Mouse (Mus musculus): Measurements from ENCODE around the gene Gm8765. TPM values are rescaled to one million over a fixed set of nuclear protein-coding genes. Genes with fewer than 3 reads are reported as not detected.

The Gm8765 gene
- not detected in 2 replicates for polyA plus RNA-seq (2012; rRNA removed; ENCODE audit: low replicate concordance)

DNA sequence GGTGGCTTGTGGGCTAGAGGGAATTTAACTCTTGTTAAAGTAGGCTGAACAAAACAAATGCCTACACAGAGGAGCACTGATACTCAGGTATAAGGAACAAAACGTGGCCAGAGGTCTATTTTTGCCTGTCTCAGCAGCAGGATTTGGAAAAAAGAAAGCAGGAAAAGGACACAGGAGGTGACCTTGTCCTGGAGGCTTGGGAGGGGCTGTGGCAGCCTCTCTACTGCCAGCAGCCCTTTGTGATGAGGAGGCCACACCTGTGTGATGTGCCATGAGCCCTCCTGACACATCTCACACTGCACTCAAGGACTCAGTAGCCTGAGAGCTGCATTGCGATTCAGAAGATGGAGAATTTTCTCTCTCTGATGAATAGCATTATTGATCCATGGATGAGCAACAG, at the start of gene Gm8765:
Gene Gm8765, plus strand, starts transcription at position 301 of the 400 bp plus-strand sequence.

Other genes with a start within 250 kb of the Gm8765 start
- gene Nutm2, start 231.0 kb upstream of the Gm8765 start, polyA plus RNA-seq (2012; rRNA removed; ENCODE audit: low replicate concordance) = not detected in 2 replicates
- gene Gm904, start 55.1 kb upstream of the Gm8765 start, polyA plus RNA-seq (2012; rRNA removed; ENCODE audit: low replicate concordance) = not detected in 2 replicates